Mouse (Mus musculus) stomach, embryonic 16.5 days (tissue): Measurements from ENCODE around the gene Tmem126b. TPM values are rescaled to one million over a fixed set of nuclear protein-coding genes. Genes with fewer than 3 reads are reported as not detected.

Source experiments
- ATAC-seq: fragments of 200-750 bp; cut with Nextera tagmentation; 2 replicates; pipeline ENCODE4 v1.8.0; 2017; ENCODE audit warnings: moderate number of reproducible peaks, moderate TSS enrichment; ENCODE audit not compliant: insufficient read depth, low FRiP score
- H3K27ac ChIP-seq: fragments of 300-500 bp; sonication (generic); 2 replicates; pipeline ENCODE4 v1.5.1; 2014; ENCODE audit warnings: low read length
- H3K27me3 ChIP-seq: fragments of 300-500 bp; sonication (generic); 2 replicates; pipeline ENCODE4 v1.6.1; 2014; ENCODE audit warnings: low read length, control low read depth, mixed read lengths; ENCODE audit not compliant: control insufficient read depth, insufficient read depth
- H3K36me3 ChIP-seq: fragments of 300-500 bp; sonication (generic); 2 replicates; pipeline ENCODE4 v1.6.1; 2014; ENCODE audit warnings: low read length; ENCODE audit not compliant: control insufficient read depth, insufficient read depth
- H3K4me1 ChIP-seq: fragments of 300-500 bp; sonication (generic); 2 replicates; pipeline ENCODE4 v1.6.1; 2014; ENCODE audit warnings: low read length, control low read depth, mixed read lengths; ENCODE audit not compliant: control insufficient read depth, insufficient read depth
- H3K4me2 ChIP-seq: fragments of 300-500 bp; sonication (generic); 2 replicates; pipeline ENCODE4 v1.6.1; 2014; ENCODE audit warnings: low read depth, low read length, mixed read lengths
- H3K4me3 ChIP-seq: fragments of 300-500 bp; sonication (generic); replicated peaks from 2 replicates; pipeline ENCODE4 v1.5.1; 2014; ENCODE audit warnings: mild to moderate bottlenecking, low read length
- H3K9ac ChIP-seq: fragments of 300-500 bp; sonication (generic); 2 replicates; pipeline ENCODE4 v1.6.1; 2014; ENCODE audit warnings: low read length
- H3K9me3 ChIP-seq: fragments of 300-500 bp; sonication (generic); replicated peaks from 2 replicates; pipeline ENCODE4 v1.6.1; 2016; ENCODE audit warnings: low read length, control low read depth; ENCODE audit not compliant: control insufficient read depth
- WGBS: fragments of 180-500 bp; shearing (Covaris S2); extraction: QIAGEN DNeasy Blood & Tissue Kit; methylation state at CpG from one replicate; pipeline ENCODE4 v1.1.7; 2014; 5-methylcytosine and 5-hydroxymethylcytosine counted together
- polyA plus RNA-seq: library from polyadenylated mRNA; unstranded; fragments of >200 nt; fragmentation: Nextera tagmentation; extraction: Ambion mirVana; gene quantifications from 2 replicates; pipeline ENCODE4 v1.2.1, GENCODE M21; 2015

The Tmem126b gene
- 32.9 and 34.1 TPM in 2 replicates for polyA plus RNA-seq

DNA sequence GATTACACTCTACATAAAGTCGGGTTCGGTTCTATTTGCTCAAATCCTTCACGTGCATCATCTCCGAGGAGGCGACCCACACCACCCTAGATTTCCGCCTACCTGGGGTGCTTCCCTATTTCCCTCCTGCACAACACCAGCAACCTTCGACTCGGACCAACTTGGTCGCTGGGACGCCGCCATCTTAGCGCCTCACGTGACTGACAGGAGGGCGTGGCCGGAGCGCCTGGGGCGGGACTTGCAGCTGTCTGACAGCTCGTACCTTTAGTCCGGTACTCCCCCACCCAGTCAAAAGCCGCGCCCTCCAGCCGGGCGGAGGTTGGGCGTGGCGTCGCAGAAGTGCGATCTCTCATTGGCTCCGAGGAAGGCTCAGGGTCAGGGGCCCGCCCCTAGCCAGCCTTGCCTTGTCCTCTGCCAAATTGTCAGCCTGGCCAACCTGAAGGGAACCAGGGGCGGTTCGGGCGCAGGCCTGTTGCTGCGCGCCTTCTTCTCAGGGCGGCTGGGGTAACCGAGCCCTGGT, at the start of gene Tmem126b:
Gene Tmem126b, minus strand, starts transcription at position 209 of the 520 bp plus-strand sequence.
- H3K4me3 ChIP-seq: peak within 1 kb of the TSS; percentile 67
- peak within 1 kb of the TSS; percentile 82 for H3K4me2 ChIP-seq
- peak within 1 kb of the TSS; percentile 81 for H3K9ac ChIP-seq
- H3K4me1 ChIP-seq: peaks cover 7% of the 10 kb centered on the region; the same call in 1 of the 2 replicates
- no peaks in the 10 kb centered on the region for H3K9me3 ChIP-seq
- WGBS: under 1% methylated on average over 36 of the region's 36 CpGs
- H3K36me3 ChIP-seq: no peaks in the 10 kb centered on the region
- ATAC-seq: peak; percentile 100
- peaks cover 3% of the 10 kb centered on the region for H3K27me3 ChIP-seq
- peak within 1 kb of the TSS; percentile 67 for H3K27ac ChIP-seq

DNA sequence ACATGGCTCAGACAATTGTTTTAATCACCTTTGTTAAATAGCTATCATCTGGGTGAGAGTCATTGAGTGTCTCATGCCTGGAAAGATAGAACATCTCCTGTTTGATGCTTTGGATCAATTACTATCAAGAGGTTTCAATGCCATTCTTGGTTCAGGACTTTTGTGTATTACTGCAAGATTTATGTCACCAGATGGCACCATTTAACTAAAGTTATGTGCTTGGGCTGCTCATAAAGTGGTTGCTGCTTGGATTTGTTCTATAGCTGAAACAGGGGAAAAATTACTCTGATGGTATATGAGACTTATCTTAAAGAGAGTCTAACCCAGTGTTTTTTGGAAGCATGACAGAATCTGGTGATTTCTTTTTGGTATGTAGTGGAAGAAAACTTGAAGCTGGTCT, 36.5 kb upstream of the Tmem126b start:
- Histone ChIP-seq H3K9me3 (no peaks in the 10 kb centered on the region), H3K27ac (no peak overlapping the region), H3K27me3 (no peaks in the 10 kb centered on the region), H3K4me2 (no peak overlapping the region), H3K4me3 (no peak overlapping the region), H3K4me1 (no peaks in the 10 kb centered on the region), H3K36me3 (no peaks in the 10 kb centered on the region), H3K9ac (no peak overlapping the region)
- no peak for ATAC-seq

DNA sequence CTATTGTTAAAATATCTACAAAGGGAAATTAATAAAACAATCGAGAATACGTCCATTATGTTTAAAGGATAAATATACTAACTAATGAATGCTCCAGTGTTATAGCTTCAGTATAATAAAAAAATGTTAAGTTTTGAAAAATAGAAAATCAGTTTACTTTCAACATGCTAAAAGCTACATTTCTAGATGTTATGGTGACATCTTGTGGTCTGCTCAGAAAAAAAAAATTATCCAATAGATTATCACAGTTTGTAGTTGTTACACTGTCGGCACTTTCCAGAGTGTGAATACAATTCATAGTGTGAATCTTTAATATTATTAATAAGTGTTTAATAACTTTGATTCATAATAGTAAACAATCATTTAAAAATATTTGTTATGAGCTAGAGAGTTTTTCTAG, 32.3 kb upstream of the Tmem126b start:
- no peaks in the 10 kb centered on the region for H3K36me3 ChIP-seq
- H3K9ac ChIP-seq: no peak overlapping the region
- 59% methylated on average over 3 of the region's 3 CpGs for WGBS
- H3K27ac ChIP-seq: no peak overlapping the region
- H3K4me2 ChIP-seq: no peak overlapping the region
- no peak for ATAC-seq
- no peaks in the 10 kb centered on the region for H3K9me3 ChIP-seq
- no peak overlapping the region for H3K4me3 ChIP-seq
- H3K27me3 ChIP-seq: no peaks in the 10 kb centered on the region
- no peaks in the 10 kb centered on the region for H3K4me1 ChIP-seq

DNA sequence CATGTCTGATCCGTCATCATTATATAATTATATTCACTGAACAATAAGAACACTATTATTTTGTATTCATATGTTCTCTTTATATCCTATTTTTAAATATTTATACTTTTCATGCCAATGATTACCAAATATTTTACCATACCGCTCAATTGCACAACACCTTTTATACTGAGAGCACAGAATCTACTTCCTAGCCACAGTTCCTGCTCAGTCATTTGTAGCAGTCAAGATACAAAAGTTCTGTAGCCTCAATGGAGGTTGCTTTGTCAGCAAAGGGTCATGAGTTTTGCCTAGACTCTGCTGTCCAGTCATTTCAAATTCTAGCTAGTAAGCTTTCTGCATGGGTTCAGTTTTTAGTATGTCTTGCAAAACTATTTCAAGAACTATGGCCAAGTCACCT, 6.8 kb upstream of the Tmem126b start:
- H3K27ac ChIP-seq: no peak overlapping the region
- H3K27me3 ChIP-seq: peaks cover 1% of the 10 kb centered on the region
- no peaks in the 10 kb centered on the region for H3K9me3 ChIP-seq
- no peak overlapping the region for H3K9ac ChIP-seq
- no peak overlapping the region for H3K4me3 ChIP-seq
- 85% methylated on average over 2 of the region's 2 CpGs for WGBS
- ATAC-seq: no peak
- no peaks in the 10 kb centered on the region for H3K36me3 ChIP-seq
- H3K4me1 ChIP-seq: no peaks in the 10 kb centered on the region
- H3K4me2 ChIP-seq: no peak overlapping the region

DNA sequence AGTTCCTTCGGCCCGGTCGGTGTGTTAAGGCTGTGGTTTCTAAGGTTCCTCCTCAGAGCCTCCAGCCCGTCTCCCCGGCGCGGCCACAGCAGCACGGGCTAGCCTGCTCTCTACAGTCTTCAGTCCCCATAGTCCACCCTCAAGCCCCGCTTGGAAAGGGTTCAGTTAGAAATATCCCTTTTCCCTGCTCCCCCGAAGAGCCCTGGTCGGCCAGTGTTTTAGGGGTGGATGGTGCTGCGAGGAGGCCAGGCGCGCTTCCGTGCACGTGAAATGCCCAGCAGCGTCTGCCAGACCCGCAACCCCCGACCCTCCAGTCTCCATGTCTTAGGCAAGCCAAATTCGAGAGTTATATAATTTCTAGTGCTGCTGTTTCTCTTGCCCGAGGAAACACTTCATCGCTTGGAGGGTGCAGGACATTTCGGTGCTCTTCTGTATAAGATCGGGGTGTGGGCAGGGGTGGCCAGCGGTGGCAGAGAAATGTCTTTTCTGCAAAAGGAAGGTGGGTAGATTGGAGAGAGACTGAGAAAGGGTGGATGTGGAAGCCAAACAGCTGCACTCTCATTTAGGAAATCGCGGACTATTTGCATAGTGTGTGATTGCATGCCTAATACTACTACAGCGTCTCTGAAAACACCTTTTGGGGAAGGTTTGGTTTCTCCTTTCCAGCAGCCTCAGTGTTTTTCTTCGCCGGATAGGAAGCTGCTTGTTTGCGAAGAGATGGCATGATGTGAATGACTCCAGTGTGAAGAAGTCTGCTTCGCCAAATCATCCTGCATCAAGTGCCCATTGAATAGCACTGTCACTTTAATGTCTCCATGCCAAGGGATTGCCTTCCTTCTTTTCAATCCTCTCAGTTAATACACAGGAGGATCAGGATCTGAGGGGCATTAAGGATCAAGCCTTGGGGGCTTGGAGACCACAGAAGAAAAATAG, 778 bp upstream of the Tmem126b start, which contains the start of gene Dlg2:
Gene Dlg2, plus strand, starts transcription at position 360 of the 933 bp plus-strand sequence.
- ATAC-seq: no peak; the same call in 1 of the 2 replicates
- under 1% methylated on average over 32 of the region's 32 CpGs for WGBS
- peak within 1 kb of the TSS; percentile 82 for H3K4me2 ChIP-seq
- no peaks in the 10 kb centered on the region for H3K36me3 ChIP-seq
- H3K4me3 ChIP-seq: peak within 1 kb of the TSS; percentile 67
- H3K9ac ChIP-seq: peak within 1 kb of the TSS; percentile 81
- peak within 1 kb of the TSS; percentile 67 for H3K27ac ChIP-seq
- no peaks in the 10 kb centered on the region for H3K9me3 ChIP-seq
- H3K27me3 ChIP-seq: peaks cover 3% of the 10 kb centered on the region
- H3K4me1 ChIP-seq: peaks cover 7% of the 10 kb centered on the region; the same call in 1 of the 2 replicates

DNA sequence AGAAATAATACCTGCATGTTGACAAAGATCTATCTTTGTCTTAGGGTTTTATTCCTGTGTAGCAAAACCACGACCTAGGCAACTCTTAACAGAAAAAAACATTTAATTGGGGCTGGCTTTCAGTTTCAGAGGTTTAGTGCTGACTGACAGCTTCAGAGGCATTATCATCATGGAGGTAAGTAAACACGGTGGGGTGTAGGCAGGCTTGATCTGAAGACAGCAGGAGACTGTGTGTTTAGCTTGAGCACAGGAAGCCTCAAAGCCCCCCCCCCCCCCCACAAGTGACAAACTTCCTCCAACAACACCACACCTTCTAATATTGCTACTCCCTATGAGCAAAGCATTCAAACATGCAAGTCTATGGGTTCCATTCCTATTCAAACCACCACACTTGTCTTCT, 2.3 kb downstream of the Tmem126b start:
- ATAC-seq: no peak

DNA sequence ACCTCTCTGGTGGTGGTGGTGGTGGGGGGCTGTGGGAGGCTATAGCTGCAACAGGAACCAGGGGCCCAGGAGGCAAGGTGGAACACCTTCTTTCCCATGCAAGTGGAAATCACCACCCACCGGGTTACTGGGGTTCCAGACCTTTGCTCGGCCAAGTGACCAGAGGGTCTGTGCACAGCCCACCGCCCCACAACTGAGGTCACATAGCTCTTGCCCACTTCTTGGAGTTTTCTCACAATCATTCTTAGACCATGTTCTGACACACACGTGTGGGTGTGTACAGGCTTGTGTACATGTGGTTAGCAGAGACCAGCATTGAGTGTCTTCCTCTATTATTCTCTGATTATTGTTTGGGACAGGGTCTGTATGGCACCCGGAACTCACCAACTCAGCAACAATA, 14.4 kb downstream of the Tmem126b start:
- WGBS: 89% methylated on average over 5 of the region's 5 CpGs
- H3K36me3 ChIP-seq: no peaks in the 10 kb centered on the region
- no peaks in the 10 kb centered on the region for H3K27me3 ChIP-seq
- H3K9ac ChIP-seq: no peak overlapping the region
- H3K4me2 ChIP-seq: no peak overlapping the region
- no peak overlapping the region for H3K27ac ChIP-seq
- no peak overlapping the region for H3K4me3 ChIP-seq
- no peak for ATAC-seq
- H3K4me1 ChIP-seq: no peaks in the 10 kb centered on the region
- H3K9me3 ChIP-seq: no peaks in the 10 kb centered on the region

More for the DNA sequence above, 2.3 kb downstream of the Tmem126b start:
- Histone ChIP-seq H3K9ac (no peak overlapping the region), H3K4me1 (peaks cover 7% of the 10 kb centered on the region; the same call in 1 of the 2 replicates), H3K9me3 (no peaks in the 10 kb centered on the region), H3K36me3 (no peaks in the 10 kb centered on the region), H3K4me2 (no peak overlapping the region), H3K4me3 (no peak overlapping the region), H3K27me3 (peaks cover 3% of the 10 kb centered on the region), H3K27ac (no peak overlapping the region)
- 50% methylated on average over 2 of the region's 2 CpGs for WGBS

DNA sequence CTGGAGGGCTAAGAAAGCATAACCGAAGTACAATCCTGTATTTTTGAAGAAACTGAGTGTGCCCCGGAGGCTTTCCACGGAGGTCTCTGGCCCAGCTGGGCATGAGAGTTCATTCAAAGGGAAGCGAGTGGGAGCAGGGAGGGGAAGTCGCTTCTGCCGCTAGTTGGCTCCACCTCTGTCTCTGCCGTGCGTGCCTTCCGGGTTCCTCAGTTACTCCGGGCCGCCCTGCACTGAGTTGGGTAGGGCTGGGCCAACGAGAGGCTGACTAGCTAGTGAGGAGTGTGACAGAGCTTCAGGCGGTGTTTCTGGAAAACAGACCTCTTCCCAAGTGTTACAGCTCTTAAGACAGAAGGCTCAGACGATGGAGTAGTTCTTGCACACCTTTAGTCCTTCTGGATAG, 14.9 kb downstream of the Tmem126b start:
- Histone ChIP-seq H3K27me3 (no peaks in the 10 kb centered on the region), H3K4me2 (no peak overlapping the region), H3K4me3 (no peak overlapping the region), H3K4me1 (peaks cover 4% of the 10 kb centered on the region; the same call in 1 of the 2 replicates), H3K36me3 (no peaks in the 10 kb centered on the region), H3K9me3 (no peaks in the 10 kb centered on the region), H3K9ac (no peak overlapping the region), H3K27ac (no peak overlapping the region)
- WGBS: 18% methylated on average over 14 of the region's 14 CpGs
- ATAC-seq: no peak

DNA sequence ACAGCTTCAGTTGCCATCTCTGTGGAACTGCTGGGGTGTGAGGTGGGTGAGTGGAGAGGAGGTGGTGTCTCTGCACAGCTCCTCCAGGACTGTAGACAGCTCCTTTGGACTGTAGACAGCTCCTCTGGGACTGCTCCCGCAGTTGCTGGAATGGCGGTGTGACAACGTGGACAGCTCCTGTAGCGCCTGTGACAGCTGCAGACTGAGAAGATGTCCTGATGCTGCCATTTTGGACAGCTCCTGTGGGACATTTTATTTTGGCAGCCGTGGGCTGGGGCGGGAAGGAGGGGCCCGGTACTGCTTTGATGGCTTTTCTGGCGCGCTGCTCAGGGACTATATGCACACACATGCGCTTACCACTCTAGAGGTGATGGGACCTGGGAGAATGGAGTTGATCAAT, 15.5 kb downstream of the Tmem126b start:
- Histone ChIP-seq H3K4me2 (no peak overlapping the region), H3K27ac (no peak overlapping the region), H3K36me3 (no peaks in the 10 kb centered on the region), H3K9ac (no peak overlapping the region), H3K27me3 (no peaks in the 10 kb centered on the region), H3K4me1 (peaks cover 8% of the 10 kb centered on the region; the same call in 1 of the 2 replicates), H3K4me3 (no peak overlapping the region), H3K9me3 (no peaks in the 10 kb centered on the region)
- no peak for ATAC-seq
- 45% methylated on average over 10 of the region's 10 CpGs for WGBS
